Mouse (Mus musculus) C2C12 (cell line): Measurements from ENCODE around the gene Clic6. TPM values are rescaled to one million over a fixed set of nuclear protein-coding genes. Genes with fewer than 3 reads are reported as not detected.
"Not testable (repeated sequence)": the region's sequence is repeated elsewhere in the genome, so short reads cannot be mapped to it uniquely, and the experiment has no call there.

Experiments
- H3K27me3 ChIP-seq: one replicate; pipeline ENCODE4 v1.6.1; 2011; ENCODE audit not compliant: control insufficient read depth, insufficient read depth, insufficient read length
- H3K36me3 ChIP-seq: one replicate; pipeline ENCODE4 v1.6.1; 2011; ENCODE audit not compliant: control insufficient read depth, insufficient read depth
- H3K4me3 ChIP-seq: one replicate; pipeline ENCODE4 v1.5.1; 2011; ENCODE audit warnings: mild to moderate bottlenecking, control low read depth; ENCODE audit not compliant: poor library complexity, insufficient read depth, severe bottlenecking
- H3K79me2 ChIP-seq: one replicate; pipeline ENCODE4 v1.6.1; 2011; ENCODE audit not compliant: control insufficient read depth, insufficient read depth
- H3K79me3 ChIP-seq: one replicate; pipeline ENCODE4 v1.6.1; 2011; ENCODE audit warnings: low read depth, control low read depth
- H3ac ChIP-seq: one replicate; pipeline ENCODE3; 2011; ENCODE audit warnings: low read depth; ENCODE audit not compliant: control insufficient read depth, insufficient read length
- CEBPB ChIP-seq: IDR thresholded peaks from one replicate; pipeline ENCODE4 v1.6.1; 2011; ENCODE audit warnings: low read depth, mild to moderate bottlenecking, control low read depth, moderate library complexity
- CTCF ChIP-seq: IDR thresholded peaks from one replicate; pipeline ENCODE4 v1.5.1; 2011; ENCODE audit not compliant: control insufficient read depth, insufficient read depth, insufficient read length
- FOSL1 ChIP-seq: IDR thresholded peaks from one replicate; pipeline ENCODE4 v1.8.0; 2011; ENCODE audit warnings: mild to moderate bottlenecking, low read length; ENCODE audit not compliant: poor library complexity, insufficient read depth, severe bottlenecking
- MAX ChIP-seq: IDR thresholded peaks from one replicate; pipeline ENCODE4 v1.6.1; 2011; ENCODE audit warnings: mild to moderate bottlenecking, control low read depth
- MYOD1 ChIP-seq: IDR thresholded peaks from one replicate; pipeline ENCODE4 v1.6.1; 2011; ENCODE audit warnings: low read depth; ENCODE audit not compliant: control insufficient read depth, insufficient read length
- MYOG ChIP-seq: IDR thresholded peaks from one replicate; pipeline ENCODE4 v1.6.1; 2011; ENCODE audit not compliant: control insufficient read depth, insufficient read length; ENCODE audit errors: extremely low read depth
- USF1 ChIP-seq: IDR thresholded peaks from one replicate; pipeline ENCODE4 v1.6.1; 2011; ENCODE audit warnings: low read depth, mild to moderate bottlenecking, control low read depth, moderate library complexity
- polyA plus RNA-seq: library from polyadenylated mRNA; unstranded; fragments of >200 nt; fragmentation: generic; extraction: Trizol; gene quantifications from one replicate; pipeline ENCODE4 v1.2.1, GENCODE M21; 2012; ENCODE audit warnings: missing spikeins

The Clic6 gene
- polyA plus RNA-seq, 1 experiment: 0.01 TPM

DNA sequence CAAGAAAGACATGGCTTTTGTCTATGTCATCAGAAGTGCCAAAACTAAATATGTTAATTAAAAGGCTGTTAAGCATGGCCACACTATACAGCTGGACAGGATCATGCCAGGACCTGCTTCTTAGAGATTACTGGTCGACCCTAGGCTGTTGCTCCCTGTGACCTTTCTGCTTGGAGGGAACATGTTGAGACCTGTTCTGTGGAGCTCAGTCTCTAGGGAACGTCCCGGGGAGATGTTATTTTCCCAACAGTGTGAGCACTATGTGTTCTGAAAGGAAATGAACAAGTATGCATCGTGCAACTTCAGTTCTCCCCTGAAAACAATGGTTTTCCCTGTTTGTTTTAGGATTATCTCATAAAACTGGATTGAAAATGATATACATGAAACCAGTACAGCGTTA lies 17.6 kb downstream of the Clic6 start:
- Histone ChIP-seq H3ac (no peak overlapping the region), H3K79me2 (no peaks in the 10 kb centered on the region), H3K27me3 (peaks cover 20% of the 10 kb centered on the region), H3K79me3 (no peaks in the 10 kb centered on the region), H3K36me3 (no peaks in the 10 kb centered on the region), H3K4me3 (no peak overlapping the region)
- no peak for TF ChIP-seq CTCF
- no peak for TF ChIP-seq FOSL1
- TF ChIP-seq MAX: no peak
- no peak for TF ChIP-seq CEBPB

DNA sequence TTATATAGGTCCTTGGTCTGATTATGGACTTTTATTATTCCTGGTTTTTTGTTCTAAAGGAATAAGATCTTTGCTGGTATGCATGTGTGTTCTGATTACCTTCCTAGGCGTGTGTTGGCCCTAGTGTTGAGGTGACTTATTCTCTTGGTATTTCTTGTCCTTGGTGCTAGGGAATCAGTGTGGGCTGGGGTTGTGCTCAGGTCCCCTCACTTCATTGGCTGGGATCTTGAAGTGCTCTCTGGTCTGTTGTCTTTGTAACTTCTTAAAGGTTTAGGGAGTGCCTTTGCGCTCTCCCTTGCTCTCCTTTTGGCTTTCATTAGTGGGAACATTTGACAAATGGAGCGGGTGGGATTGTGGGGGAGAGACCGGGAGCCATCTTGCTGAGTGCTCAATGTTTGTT lies 22.0 kb downstream of the Clic6 start:
- TF ChIP-seq FOSL1 (no peak), USF1 (no peak), MYOD1 (no peak), MAX (no peak), CEBPB (no peak), CTCF (no peak), MYOG (no peak)
- Histone ChIP-seq H3K4me3 (no peak overlapping the region), H3K79me2 (no peaks in the 10 kb centered on the region), H3K36me3 (no peaks in the 10 kb centered on the region), H3ac (no peak overlapping the region), H3K27me3 (peaks cover 6% of the 10 kb centered on the region), H3K79me3 (no peaks in the 10 kb centered on the region)

DNA sequence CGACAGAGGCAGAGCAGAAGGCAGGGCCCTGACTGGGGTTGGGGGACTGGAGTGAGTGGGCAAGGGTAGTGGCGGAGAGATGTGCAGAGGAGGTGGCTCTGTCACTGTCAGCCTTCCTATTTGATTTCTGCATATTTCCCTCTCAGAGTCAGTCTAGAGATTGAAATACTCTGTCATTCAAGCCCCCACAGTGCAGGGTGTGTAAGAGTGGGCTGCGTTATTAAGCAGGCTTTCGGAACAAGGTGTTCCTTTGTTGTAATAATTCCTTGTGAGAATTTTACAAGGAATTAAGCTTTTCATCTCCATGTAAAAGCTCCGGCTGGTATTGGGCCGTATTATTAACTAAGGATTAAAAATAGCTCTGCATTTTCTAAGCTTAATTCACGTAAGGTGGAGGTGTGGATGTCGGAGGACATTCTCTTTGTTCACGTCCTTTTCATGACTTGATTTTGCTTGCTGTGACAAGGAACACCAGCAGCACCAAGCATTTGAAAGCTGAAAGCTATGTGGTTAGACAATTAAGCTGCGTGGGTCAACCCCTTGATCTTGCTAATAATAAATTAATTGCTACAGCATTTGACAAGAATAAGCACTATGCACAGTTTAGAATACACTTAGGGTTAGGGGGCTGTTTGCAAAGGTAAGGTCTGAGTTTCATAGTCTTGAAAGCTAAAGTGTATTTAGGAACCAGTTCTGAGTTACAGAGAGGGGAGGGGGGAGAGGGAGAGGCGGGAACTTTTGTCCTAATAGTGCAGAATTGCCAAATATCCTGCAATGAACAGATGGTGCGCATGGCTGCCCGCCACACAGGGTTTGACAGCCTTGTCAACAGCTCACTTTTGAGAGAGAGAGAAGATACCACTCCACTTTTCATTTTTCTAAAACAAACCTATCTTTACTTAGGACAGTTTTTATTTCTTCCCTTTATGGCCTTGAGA lies 25.6 kb downstream of the Clic6 start:
- TF ChIP-seq USF1: no peak
- no peak for TF ChIP-seq MYOD1
- no peak for TF ChIP-seq CEBPB
- no peak for TF ChIP-seq FOSL1
- no peak for TF ChIP-seq CTCF
- no peak for TF ChIP-seq MAX
- TF ChIP-seq MYOG: no peak
- Histone ChIP-seq H3ac (no peak overlapping the region), H3K27me3 (peaks cover 6% of the 10 kb centered on the region), H3K79me2 (no peaks in the 10 kb centered on the region), H3K36me3 (no peaks in the 10 kb centered on the region), H3K4me3 (no peak overlapping the region), H3K79me3 (no peaks in the 10 kb centered on the region)

DNA sequence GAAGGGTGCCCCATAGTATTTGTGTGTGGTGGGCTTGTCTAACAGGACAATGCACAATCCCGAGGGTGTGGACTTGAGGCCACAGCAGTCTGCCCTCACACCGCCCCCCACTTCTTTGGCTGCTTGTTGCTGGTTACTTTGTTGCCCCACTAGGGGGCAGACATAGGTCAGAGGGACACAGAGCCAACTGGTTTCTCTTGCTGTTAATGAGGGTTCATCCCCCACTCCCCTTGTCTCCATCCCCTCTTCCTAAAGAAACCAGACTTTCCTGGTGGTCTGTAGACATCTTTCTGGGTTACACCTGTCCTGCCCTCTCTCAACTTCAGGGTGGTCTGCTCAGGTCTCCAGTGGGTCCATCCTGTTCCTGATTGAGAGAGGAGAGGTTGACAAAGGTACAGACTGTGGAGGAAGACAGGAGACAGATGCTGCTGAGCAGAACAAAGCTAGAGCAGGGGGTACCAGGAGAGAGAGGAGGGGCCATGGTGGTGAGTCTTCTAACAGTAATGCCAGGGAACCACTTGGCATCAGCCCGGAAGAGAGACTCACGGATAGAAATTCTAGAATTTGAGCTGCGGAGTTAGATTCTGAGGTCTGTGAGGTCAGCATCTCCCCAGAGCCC lies 26.3 kb downstream of the Clic6 start:
- peaks cover 3% of the 10 kb centered on the region for H3K27me3 ChIP-seq
- H3K79me2 ChIP-seq: no peaks in the 10 kb centered on the region
- H3ac ChIP-seq: no peak overlapping the region
- no peaks in the 10 kb centered on the region for H3K36me3 ChIP-seq
- TF ChIP-seq CTCF (peak; percentile 58), USF1 (no peak)
- H3K4me3 ChIP-seq: no peak overlapping the region
- H3K79me3 ChIP-seq: no peaks in the 10 kb centered on the region

DNA sequence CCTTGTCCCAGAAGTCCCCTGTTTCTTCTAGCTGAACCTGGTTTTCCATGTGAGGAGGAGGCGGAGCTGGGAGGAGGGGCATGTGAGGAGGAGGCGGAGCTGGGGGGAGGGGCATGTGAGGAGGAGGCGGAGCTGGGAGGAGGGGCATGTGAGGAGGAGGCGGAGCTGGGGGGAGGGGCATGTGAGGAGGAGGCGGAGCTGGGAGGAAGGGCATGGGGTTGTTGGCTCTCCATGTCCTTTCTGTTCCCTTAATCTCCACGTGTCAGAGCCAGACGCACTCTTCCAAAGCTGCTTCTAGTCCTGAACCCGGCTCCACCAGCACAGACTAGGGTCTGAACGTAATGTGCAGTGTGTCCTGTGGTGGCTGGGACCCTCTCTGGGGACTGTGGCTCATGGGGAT lies 29.4 kb downstream of the Clic6 start:
- H3K36me3 ChIP-seq, H3K4me3 ChIP-seq, H3K79me2 ChIP-seq, H3K27me3 ChIP-seq, H3ac ChIP-seq, H3K79me3 ChIP-seq: not testable (repeated sequence)

DNA sequence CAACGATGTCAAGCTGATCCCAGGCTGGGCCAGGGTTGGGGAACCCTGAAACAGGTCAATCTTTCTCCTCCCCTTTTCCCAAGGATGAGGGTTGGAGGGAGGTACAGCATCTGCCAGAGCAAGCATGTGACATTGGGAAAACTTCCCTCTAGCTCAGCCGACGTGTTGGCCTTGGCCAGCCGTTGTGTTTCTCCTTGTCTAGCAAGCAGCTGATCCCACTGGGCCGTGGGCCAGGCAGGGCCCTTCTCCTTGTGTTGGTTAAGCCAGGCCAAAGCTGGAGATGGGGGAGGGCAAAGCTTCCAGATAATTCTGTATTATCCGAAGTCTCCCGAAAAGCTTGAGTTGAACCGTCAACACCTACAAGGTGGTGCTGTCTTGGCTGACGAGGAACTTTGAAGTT lies 30.6 kb downstream of the Clic6 start:
- H3K27me3 ChIP-seq: no peaks in the 10 kb centered on the region
- no peak overlapping the region for H3K4me3 ChIP-seq
- no peak overlapping the region for H3ac ChIP-seq
- no peaks in the 10 kb centered on the region for H3K79me3 ChIP-seq
- TF ChIP-seq MAX: no peak
- TF ChIP-seq CTCF: no peak
- no peak for TF ChIP-seq MYOD1
- TF ChIP-seq CEBPB: no peak
- no peak for TF ChIP-seq USF1
- no peak for TF ChIP-seq FOSL1
- no peak for TF ChIP-seq MYOG
- H3K79me2 ChIP-seq: no peaks in the 10 kb centered on the region
- no peaks in the 10 kb centered on the region for H3K36me3 ChIP-seq
